Mouse (Mus musculus) embryonic facial prominence, embryonic 10.5 days (tissue): ENCODE results near the gene Sphk1. TPM values are rescaled to one million over a fixed set of nuclear protein-coding genes. Genes with fewer than 3 reads are reported as not detected.
A peak's percentile ranks its signal among the peaks of the same experiment; 100 is the strongest.

Experiments
- DNase-seq: peaks from one replicate; pipeline ENCODE4 v3.0.0-alpha.2; 2017; ENCODE audit warnings: low spot score
- H3K27ac ChIP-seq: fragments of 300-500 bp; sonication (generic); replicated peaks from 2 replicates; pipeline ENCODE4 v1.5.1; 2016; ENCODE audit warnings: mild to moderate bottlenecking
- H3K27me3 ChIP-seq: fragments of 300-500 bp; sonication (generic); replicated peaks from 2 replicates; pipeline ENCODE4 v1.6.1; 2016; ENCODE audit warnings: low read depth, mild to moderate bottlenecking; ENCODE audit not compliant: poor library complexity, severe bottlenecking
- H3K36me3 ChIP-seq: fragments of 300-500 bp; sonication (generic); replicated peaks from 2 replicates; pipeline ENCODE4 v1.6.1; 2016; ENCODE audit warnings: mild to moderate bottlenecking, moderate library complexity
- H3K4me1 ChIP-seq: fragments of 300-500 bp; sonication (generic); 2 replicates; pipeline ENCODE4 v1.6.1; 2016
- H3K4me3 ChIP-seq: fragments of 300-500 bp; sonication (generic); 2 replicates; pipeline ENCODE4 v1.5.1; 2016; ENCODE audit warnings: mild to moderate bottlenecking, moderate library complexity
- H3K9me3 ChIP-seq: fragments of 300-500 bp; sonication (generic); 2 replicates; pipeline ENCODE4 v1.6.1; 2016; ENCODE audit warnings: mild to moderate bottlenecking
- WGBS: fragments of 180-500 bp; shearing (Covaris S2); methylation state at CpG from one replicate; pipeline ENCODE4 v1.1.7; 2016; 5-methylcytosine and 5-hydroxymethylcytosine counted together
- polyA plus RNA-seq: library from polyadenylated mRNA; unstranded; fragments of >200 nt; fragmentation: Nextera tagmentation; extraction: Ambion mirVana; gene quantifications from 2 replicates; pipeline ENCODE4 v1.2.1, GENCODE M21; 2016

Gene Sphk1
- polyA plus RNA-seq, 1 experiment from 2014 or later = 6.5 TPM

DNA sequence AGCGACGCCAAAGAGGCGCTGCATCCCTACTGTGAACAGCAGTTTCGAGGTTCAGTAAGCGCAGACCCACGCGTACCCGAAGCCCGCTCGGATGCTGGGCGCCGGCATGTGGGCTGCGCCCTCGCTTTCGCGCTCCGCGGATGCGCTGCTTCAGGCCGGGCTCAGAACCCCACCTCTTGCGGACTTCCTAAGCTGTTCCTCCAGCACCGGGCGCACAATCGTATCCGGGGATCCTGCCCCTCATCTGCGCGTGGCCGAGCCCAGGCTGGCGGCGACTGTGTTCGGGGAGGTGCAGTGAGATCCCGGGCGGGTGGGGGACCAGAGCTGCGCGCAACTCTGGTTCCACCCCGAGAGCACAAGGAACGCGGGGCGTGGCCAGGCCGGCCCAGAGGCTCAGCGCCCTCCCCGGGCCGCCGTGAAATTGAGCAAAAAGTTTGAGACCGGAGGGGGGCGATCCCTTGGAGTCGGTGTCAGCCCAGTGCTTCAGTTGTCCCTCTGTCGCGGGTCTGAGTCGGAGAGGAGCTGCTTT is 2.1 kb downstream of the Sphk1 start:
- peak overlapping the region; percentile 48 for H3K27ac ChIP-seq
- H3K27me3 ChIP-seq = peaks cover 70% of the 10 kb centered on the region
- H3K9me3 ChIP-seq = no peaks in the 10 kb centered on the region
- peaks cover 58% of the 10 kb centered on the region for H3K4me1 ChIP-seq
- WGBS = under 1% methylated on average over 50 of the region's 50 CpGs
- peak; percentile 75 for DNase-seq
- peaks cover 18% of the 10 kb centered on the region for H3K36me3 ChIP-seq
- peak overlapping the region; percentile 64 for H3K4me3 ChIP-seq

DNA sequence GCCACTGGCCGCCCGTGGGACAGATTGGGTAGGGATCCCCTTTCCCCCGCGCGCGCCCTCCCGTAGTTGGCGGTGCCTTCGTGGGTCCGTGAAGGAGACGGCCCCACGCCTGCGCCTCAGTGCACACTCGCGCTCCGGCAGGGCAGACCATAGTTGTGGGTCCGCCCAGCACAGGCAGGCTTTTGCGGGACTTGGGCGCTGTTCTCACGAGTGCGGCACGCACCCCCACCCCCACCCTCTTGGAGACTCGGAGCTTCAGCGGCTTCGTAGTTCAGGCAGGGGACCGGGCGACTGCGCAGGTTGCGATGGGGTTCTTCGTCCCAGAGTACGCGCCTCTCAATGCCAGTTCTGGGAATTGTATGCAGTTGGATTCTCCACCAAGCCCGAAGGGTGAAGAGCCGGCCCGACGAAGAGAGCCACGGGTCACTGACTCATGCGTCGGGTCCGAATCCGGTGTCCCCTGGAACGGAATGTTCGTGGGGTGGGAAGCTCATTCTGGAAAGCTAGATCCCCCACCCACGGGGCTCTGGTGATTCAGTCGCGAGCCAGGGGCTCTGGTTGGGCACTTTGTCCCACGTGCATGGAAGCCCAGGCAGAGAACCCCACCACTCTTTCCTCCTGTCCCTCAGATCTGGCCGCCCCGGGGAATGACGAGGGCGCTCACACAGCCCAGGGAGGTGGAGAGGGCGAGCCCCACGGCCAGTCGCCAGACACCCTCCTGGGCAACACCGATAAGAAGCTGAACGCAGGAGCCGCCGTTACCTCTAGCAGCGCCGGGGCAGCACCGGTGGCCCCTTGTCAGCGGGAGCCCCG is 2.8 kb downstream of the Sphk1 start:
- H3K36me3 ChIP-seq = peaks cover 25% of the 10 kb centered on the region
- H3K27me3 ChIP-seq = peaks cover 66% of the 10 kb centered on the region
- under 1% methylated on average over 63 of the region's 63 CpGs for WGBS
- H3K27ac ChIP-seq = peak overlapping the region; percentile 48
- no peaks in the 10 kb centered on the region for H3K9me3 ChIP-seq
- H3K4me1 ChIP-seq = peaks cover 65% of the 10 kb centered on the region
- H3K4me3 ChIP-seq = peak overlapping the region; percentile 64
- DNase-seq = peak; percentile 61

DNA sequence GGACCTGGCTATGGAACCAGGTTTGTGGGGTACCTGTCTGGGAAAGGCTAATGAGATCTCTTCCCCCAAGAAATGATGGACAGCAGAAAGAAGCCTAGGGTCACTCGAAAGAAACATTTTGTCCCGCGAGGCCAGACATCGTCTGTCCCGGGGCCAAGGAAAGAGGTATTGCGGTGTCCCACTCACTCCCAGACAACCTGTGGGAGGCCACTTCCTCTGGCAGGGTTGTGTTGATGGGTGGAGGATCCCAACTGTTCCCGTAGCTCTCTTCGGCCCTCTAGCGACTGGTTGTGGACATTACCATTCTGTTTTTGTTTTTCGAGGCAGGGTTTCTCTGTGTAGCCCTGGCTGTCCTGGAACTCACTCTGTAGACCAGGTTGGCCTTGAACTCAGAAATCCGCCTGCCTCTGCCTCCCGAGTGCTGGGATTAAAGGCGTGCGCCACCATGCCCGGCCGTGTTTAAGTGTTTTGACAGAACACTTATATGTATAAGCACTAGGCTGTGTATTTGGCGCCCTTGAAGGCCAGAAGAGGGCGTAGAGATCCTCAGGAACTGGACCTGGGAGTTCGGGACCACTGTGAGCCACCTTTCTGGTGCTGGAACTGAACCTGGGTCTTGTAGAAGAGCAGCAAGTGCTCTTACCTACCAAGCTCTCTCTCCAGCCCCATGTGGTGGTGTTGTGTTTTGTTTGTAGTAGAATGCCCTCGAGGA is 3.6 kb downstream of the Sphk1 start:
- H3K4me3 ChIP-seq = peak overlapping the region; percentile 64
- H3K9me3 ChIP-seq = no peaks in the 10 kb centered on the region
- peaks cover 72% of the 10 kb centered on the region for H3K4me1 ChIP-seq
- DNase-seq = peak; percentile 82
- H3K27ac ChIP-seq = no peak overlapping the region
- WGBS = 18% methylated on average over 20 of the region's 20 CpGs
- peaks cover 33% of the 10 kb centered on the region for H3K36me3 ChIP-seq
- peaks cover 61% of the 10 kb centered on the region for H3K27me3 ChIP-seq

DNA sequence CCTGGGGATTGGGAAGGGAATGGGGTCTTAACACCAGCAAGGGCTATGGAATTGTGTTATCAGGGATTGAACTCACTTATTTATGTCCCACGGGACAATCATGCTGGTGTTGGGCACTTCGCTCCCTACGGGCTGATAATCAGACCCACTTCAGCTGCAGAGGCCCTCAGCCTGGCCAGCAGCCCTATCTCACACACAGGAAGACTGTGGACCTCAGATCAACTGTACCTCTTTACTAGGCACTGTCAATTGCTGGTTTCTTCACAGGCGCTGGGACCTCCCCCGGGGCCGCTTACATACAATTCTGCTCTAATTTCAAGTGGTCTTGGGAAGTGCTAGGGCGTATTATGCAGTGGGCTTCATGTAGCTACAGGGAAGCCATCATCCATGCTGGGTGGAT is 6.0 kb downstream of the Sphk1 start:
- peaks cover 40% of the 10 kb centered on the region for H3K27me3 ChIP-seq
- H3K36me3 ChIP-seq = peaks cover 57% of the 10 kb centered on the region
- 92% methylated on average over 7 of the region's 7 CpGs for WGBS
- no peak overlapping the region for H3K27ac ChIP-seq
- H3K4me1 ChIP-seq = peaks cover 57% of the 10 kb centered on the region
- no peak for DNase-seq
- no peak overlapping the region for H3K4me3 ChIP-seq
- no peaks in the 10 kb centered on the region for H3K9me3 ChIP-seq

DNA sequence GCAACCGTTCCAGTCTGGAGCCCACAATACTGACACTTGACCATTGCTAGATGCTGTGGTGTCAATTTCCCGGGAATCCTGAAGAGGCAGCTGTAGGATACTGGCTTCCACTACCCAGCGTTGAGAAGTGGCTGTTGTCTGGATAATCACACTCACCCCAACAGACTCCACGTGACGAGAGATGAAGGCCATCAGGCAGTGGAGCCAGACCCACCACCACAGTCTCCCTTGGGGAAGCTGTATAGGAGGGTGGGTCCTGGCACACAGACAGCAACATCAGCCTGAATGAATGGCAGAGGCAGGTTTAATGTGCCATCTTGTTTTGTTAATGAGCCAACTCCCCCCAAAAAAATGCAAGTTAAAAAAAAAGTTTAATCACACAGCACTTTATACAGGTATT is 6.7 kb downstream of the Sphk1 start:
- Histone ChIP-seq H3K4me3 (no peak overlapping the region), H3K4me1 (peaks cover 50% of the 10 kb centered on the region), H3K27me3 (peaks cover 33% of the 10 kb centered on the region), H3K27ac (no peak overlapping the region), H3K36me3 (peaks cover 64% of the 10 kb centered on the region), H3K9me3 (no peaks in the 10 kb centered on the region)
- WGBS = 79% methylated on average over 5 of the region's 5 CpGs
- DNase-seq = no peak

DNA sequence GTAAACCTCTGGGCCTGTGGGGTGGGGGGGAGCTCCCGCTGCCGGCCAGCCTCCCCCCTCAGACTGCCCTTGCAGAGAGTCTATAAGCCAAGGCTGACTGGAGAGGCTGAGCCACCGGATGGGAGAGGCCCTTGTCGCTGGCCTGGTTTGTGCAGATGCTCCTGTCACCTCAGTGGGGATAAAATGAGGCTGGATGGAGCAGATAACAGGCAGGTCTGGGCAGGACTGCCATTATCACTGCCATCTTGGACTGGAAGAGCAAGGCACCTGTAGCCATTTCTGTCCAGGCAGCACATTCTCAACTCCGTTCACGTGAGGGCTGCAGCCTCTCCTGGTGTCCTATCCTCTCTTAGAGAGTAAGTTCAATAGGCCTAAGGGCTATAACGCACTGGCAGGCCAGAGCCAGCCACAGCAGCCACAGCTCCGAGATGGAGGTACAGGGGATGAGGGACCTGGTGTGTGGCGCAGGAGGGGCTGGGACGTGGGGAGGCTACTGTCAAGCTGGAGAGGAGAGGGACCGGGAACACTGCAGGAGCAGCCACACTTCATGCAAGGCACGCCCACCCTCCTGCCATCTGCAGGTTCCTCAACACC is 7.5 kb downstream of the Sphk1 start:
- Histone ChIP-seq H3K9me3 (no peaks in the 10 kb centered on the region), H3K36me3 (peaks cover 72% of the 10 kb centered on the region), H3K27me3 (peaks cover 25% of the 10 kb centered on the region), H3K27ac (no peak overlapping the region), H3K4me1 (peaks cover 42% of the 10 kb centered on the region), H3K4me3 (0 out of 2 replicates have a peak overlapping the region, but pooled peaks have one; percentile 8)
- WGBS = 72% methylated on average over 12 of the region's 12 CpGs
- no peak for DNase-seq

DNA sequence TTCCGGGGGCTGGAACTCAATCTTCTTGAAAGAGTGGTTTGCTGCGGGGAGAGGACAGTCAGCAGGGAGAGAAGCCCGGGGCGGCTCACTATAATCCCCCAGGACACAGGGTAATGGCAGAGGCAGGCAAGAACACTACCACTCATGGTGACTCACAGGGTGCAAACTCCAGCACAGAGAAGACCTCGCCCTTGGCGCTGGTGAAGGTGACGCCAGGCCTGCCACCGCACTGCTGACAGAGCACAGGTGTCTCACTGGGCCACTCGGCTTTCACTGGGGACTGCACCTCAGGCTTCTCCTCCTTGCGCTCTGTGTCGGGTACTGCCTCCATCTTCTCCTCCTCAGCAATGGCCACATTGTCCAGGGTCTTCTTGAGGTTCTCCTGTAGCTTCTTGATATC is 10.5 kb downstream of the Sphk1 start:
- Histone ChIP-seq H3K9me3 (no peaks in the 10 kb centered on the region), H3K27ac (no peak overlapping the region), H3K4me3 (no peak overlapping the region), H3K36me3 (peaks cover 96% of the 10 kb centered on the region), H3K4me1 (peaks cover 19% of the 10 kb centered on the region), H3K27me3 (no peaks in the 10 kb centered on the region)
- no peak for DNase-seq
- 92% methylated on average over 11 of the region's 11 CpGs for WGBS

DNA sequence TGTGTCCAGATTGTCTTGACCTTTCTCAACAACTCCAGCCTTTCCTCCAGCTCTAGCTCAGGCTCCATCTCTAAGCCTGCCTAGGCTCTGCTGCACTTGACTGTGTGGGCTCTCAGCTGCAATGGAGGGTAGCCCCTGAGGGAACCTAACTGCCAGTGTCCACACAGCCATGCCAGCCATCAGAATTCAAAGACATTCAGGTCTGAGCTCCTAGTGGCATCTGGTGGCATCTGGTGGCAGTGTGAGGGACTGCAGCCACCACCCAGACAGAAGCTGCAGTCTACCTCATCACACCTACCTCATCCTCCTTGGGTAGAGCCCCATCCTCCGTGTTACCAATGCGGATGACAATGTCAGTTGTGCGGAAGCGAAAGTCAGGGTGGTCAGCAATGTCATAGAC is 12.4 kb downstream of the Sphk1 start:
- WGBS = 90% methylated on average over 4 of the region's 4 CpGs
- DNase-seq = peak; percentile 32
- peaks cover 100% of the 10 kb centered on the region for H3K36me3 ChIP-seq

DNA sequence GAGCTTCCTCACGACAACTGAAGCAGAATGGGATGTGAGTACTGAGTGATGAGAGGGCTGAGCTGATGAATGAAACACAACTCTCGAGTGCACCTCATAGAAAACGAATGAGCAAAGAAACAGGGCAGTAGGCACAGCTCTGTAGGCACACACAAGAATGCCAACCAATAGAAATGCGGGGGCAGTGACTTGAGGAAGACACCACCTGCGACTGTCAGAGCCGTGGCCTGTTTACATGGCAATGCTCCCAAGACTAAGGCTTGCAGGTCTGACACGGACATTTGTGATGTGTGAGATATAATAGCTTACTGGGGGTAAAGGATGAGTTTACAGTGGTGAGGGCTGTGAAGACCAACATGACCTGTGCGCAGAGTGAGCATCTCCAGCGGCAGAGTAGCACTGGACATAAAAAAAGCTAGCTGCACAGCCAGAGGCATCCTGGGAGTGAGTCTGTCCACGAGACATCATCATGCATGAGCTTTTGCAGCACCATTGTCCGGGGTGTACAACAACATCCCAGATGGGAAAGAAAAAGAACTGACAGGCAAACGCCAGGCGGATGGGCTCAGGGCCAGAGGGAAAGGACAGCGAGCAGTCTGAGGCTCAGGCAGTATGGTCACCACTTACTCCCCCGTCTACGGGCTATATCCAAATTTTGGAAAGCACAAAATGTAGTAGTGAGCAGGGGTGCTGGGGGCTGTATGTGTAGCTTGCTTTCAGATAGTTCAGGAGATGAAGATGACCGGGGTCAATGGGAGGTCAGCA is 16.8 kb downstream of the Sphk1 start:
- Histone ChIP-seq H3K4me1 (peaks cover 33% of the 10 kb centered on the region), H3K9me3 (no peaks in the 10 kb centered on the region), H3K27ac (no peak overlapping the region), H3K27me3 (no peaks in the 10 kb centered on the region), H3K36me3 (peaks cover 66% of the 10 kb centered on the region), H3K4me3 (no peak overlapping the region)
- 91% methylated on average over 17 of the region's 17 CpGs for WGBS
- no peak for DNase-seq

More for the DNA sequence above, 12.4 kb downstream of the Sphk1 start:
- Histone ChIP-seq H3K4me3 (no peak overlapping the region), H3K4me1 (peaks cover 17% of the 10 kb centered on the region), H3K27ac (no peak overlapping the region), H3K27me3 (no peaks in the 10 kb centered on the region), H3K9me3 (no peaks in the 10 kb centered on the region)

DNA sequence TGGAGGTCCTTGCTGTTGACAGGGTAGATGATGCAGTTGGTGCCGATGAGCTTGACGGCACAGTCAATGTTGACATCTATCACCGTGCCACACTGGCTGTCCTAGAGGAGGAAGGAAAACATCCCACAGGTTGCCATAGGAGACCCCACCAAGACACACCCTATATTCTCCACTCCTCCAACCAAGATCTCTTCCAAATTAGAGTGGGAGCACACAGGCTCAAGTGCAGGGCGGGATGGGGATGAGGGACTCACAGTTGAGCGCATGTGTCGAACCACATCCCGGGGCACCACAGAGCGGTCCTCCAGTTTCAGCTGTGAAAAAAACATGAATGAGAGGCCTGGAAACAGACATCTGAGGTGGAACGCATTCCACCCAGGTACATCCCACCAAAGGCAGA is 18.1 kb downstream of the Sphk1 start:
- WGBS = 96% methylated on average over 9 of the region's 9 CpGs
- Histone ChIP-seq H3K4me3 (no peak overlapping the region), H3K9me3 (no peaks in the 10 kb centered on the region), H3K36me3 (peaks cover 66% of the 10 kb centered on the region), H3K4me1 (peaks cover 35% of the 10 kb centered on the region), H3K27me3 (no peaks in the 10 kb centered on the region), H3K27ac (no peak overlapping the region)
- no peak for DNase-seq

DNA sequence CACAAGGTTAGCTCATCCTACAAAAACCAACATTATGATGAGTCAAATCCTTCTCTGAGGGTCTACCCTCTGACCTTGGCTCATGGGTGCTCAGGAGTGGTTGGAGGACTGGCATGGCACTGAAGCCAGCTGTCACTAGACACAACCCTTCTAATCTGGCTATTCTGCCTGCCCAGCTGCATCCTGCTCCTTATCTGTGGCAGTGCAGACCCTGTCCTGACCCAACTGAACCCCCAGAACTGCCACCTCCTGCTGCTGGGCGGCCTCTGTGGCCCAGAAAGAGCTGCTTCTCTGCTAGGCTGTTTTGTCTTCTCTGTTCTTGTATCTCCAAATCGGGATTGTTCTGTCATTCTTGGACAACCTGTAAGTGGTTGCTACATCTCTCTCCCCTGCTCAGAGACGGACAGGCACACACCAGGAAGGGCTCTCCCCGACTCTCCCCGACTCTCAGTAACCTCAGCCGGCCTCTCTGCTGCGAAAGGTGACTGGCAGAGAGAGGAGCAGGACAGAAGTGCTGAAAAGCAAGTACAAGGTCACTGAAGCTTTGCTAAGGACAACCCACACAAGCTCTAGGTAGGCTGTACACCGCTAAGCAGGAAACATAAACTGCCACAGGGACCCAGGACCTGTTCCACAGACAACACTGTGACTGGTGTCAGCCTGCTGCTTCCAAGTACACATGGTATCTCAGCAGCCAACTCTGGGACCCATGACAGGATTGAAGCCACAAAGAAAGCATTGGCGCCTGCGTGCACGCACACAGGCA is 18.7 kb downstream of the Sphk1 start:
- Histone ChIP-seq H3K9me3 (no peaks in the 10 kb centered on the region), H3K27me3 (no peaks in the 10 kb centered on the region), H3K4me1 (peaks cover 40% of the 10 kb centered on the region), H3K4me3 (no peak overlapping the region), H3K36me3 (peaks cover 59% of the 10 kb centered on the region), H3K27ac (no peak overlapping the region)
- DNase-seq = no peak
- 88% methylated on average over 11 of the region's 11 CpGs for WGBS
